Mouse (Mus musculus) thymus, postnatal 36 days (tissue): ENCODE data around the gene Ccdc177.
"Not testable (repeated sequence)": the region's sequence is repeated elsewhere in the genome, so short reads cannot be mapped to it uniquely, and the experiment has no call there.

Experiments used
- DNase-seq, 2 experiments: peaks; one replicate each; pipeline ENCODE4 v3.0.0; 2022; ENCODE audit warnings: mixed read lengths in 2 of 2

Ccdc177 gene

GRCm38 (mm10) chr12:80760396-80760801 is at the start of gene Ccdc177:
Gene Ccdc177 (minus strand): TSS chr12:80760687.
- DNase-seq: peak; percentile 75 to 76

DNA sequence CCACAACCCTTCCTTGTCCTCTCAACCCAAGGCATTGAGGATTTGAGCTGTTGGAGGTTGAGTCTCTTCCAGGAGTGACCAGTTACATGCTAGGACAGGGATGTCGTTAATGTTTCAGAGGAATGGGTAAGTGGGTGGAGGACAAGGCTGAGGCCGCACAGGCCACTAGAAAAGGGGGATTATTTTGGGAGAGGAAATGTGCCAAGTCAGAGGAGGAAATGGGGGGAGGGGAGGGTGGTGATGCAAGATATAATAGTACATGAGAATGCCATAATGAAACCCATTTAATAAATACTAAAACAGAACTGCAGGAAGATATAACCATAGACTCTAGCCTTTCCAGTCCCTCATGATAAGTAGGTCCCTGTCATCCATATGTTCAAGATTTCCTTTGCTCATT is 49.5 kb upstream of the Ccdc177 start:
- no peak for DNase-seq

- no peak for DNase-seq
These were observed 47.1 kb upstream of the Ccdc177 start for GRCm38 (mm10) chr12:80807451-80808085.

GRCm38 (mm10) chr12:80804861-80805428 is 44.5 kb upstream of the Ccdc177 start:
- DNase-seq: no peak

- DNase-seq: no peak
These were observed 43.4 kb upstream of the Ccdc177 start for GRCm38 (mm10) chr12:80803924-80804323.

- DNase-seq: no peak
These were observed 41.0 kb upstream of the Ccdc177 start for GRCm38 (mm10) chr12:80801443-80801842.

DNA sequence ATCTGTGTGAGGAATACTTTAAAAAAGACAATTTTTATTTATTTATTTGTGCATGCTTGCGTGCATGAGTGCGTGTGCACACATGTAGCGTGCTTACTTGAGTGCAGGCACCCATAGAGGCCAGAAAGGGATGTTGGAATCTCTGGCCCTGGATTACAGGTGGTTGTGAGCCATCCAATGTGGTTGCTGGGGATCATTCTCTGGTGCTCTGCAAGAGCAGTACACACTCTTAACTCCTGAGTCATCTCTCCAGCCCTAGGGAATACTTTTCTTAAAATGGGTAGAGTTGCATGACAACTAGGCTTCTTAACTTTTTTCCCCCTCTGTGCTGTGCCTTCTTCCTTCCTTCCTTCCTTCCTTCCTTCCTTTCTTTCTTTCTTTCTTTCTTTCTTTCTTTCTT is 39.7 kb upstream of the Ccdc177 start:
- DNase-seq: no peak

- DNase-seq: no peak
These were observed 37.8 kb upstream of the Ccdc177 start for GRCm38 (mm10) chr12:80798271-80798670.

DNA sequence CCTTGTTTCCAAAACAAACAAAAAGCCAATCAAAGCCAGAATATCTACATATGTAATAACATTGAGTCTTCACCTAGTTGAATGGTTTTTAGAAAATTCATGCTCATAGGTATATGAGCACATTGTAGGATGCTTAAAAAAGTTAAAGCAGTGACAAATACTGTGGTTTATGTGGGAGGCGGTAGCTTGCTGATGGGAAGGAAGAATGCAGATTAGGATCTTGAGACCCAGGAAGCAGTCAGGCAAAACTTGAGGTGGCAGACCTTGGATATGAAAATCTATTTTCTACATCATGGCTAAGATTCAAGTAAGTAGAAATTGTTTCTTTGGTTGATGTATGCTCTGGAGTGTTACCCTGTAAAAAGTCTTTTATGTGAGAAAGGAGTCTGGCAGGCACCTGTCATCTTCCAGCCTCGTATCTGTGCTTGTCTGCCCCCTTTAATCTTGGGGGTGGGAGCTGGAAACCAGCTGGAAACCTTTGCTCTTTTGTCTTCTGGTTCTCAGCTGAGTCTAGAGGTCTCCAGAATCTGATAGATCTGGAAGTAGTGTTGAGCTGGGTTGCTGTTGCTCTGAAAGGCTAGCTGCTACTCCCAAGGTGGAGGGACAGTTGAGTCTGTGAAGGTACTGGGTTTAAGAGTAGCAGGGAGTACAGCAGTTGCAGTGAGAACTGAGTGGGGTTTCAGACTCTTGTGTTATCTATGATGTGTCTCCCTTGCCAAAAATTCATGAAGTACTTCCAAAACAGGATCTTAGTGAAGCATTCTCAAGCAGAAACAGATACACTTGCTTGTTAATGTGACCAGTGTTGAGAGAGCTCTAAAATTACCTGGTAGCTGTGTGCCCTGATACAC is 34.7 kb upstream of the Ccdc177 start:
- peak; percentile 31 to 52 for DNase-seq

- DNase-seq: no peak
These were observed 34.0 kb upstream of the Ccdc177 start for GRCm38 (mm10) chr12:80794522-80794921.

DNA sequence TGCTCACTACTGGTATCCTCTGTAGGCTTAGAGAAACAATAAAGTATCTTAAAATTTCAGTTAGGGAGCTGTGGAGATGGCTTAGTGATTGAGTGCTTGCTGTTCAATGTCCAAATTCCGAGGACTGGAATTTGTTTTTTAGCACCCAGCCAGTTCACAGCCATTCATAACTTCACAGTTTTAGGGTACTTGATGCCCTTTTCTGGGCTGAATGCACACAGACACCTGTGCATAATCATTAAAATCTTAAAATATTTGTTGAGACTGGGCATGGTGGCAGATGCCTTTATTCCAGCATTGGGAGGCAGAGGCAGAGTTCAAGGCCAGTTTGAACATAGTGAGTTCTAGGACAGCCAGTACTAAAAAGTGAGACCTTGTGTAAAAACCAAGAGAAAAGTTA is 33.0 kb upstream of the Ccdc177 start:
- DNase-seq: no peak

GRCm38 (mm10) chr12:80792867-80793266 is 32.4 kb upstream of the Ccdc177 start:
- DNase-seq: peak; percentile 68 to 74

- no peak for DNase-seq
These were observed 31.3 kb upstream of the Ccdc177 start for GRCm38 (mm10) chr12:80791571-80792444.

GRCm38 (mm10) chr12:80790700-80791570 is 30.4 kb upstream of the Ccdc177 start:
- peak; percentile 60 to 68 for DNase-seq

DNA sequence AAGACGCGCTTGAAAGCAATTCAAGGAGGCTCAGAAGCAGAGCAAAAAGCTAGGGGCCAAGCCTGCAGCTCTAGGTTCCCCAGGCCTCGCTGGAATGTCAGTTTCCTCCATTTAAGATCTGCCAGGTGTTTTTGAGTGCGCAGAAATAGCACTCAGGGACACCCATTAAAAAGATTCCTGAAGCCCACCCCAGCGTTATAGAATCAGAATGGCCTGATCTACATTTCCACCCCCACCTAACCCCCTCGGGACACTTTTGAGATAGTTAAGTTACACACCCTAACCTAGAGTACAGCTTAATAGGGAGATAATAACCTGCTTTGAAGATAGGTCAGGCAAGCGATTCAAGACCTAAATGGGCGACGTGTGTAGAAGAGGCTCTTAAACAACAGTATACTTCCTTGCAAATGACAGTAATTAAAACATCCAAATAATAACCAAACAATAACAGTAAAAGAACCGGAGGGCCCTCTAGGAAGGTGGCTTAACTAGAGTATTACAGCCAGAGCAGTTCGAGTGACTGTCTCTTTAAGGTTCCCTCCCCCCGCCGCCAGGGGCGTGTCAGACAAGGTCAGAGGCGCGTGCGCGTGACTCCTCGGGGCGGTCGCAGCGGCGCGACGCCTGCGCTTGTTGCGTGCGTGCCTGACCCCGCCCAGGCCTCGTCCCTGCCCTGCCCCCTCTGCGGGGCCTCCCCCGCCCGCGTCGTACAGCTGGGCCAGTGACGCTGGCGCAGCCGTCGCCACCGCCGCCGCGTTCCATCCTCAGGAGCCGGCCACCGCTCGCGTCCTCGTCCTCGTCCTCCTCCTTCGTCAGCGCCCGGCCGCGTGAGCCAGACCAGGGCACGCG is 29.6 kb upstream of the Ccdc177 start, which contains the start of gene Susd6:
Gene Susd6, plus strand, starts transcription at position 662 of the 846 bp plus-strand sequence.
- peak; percentile 99 for DNase-seq

- not testable (repeated sequence) for DNase-seq
These were observed 28.8 kb upstream of the Ccdc177 start for GRCm38 (mm10) chr12:80789276-80789675.

- DNase-seq: no peak
These were observed 27.7 kb upstream of the Ccdc177 start for GRCm38 (mm10) chr12:80788188-80788587.

DNA sequence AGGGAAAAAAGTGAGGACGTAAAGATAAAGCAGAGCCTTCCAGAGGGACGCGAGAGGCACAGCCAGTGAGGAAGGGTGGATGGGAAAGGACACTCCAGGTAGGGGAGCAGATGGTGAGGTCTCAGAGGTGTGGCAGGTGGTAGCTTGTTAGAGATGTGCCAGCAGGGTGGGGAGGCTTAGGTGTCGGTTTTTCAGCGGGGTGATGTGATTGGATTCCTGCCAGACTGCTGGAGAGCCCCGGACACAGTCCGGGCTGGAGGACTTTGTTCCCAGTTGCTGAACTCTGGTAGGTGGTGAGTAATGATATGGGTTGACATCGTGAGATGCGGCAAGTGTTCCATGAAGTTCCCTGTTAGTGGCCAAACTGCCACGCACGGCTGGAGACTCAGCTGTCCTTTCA is 27.1 kb upstream of the Ccdc177 start:
- no peak for DNase-seq

DNA sequence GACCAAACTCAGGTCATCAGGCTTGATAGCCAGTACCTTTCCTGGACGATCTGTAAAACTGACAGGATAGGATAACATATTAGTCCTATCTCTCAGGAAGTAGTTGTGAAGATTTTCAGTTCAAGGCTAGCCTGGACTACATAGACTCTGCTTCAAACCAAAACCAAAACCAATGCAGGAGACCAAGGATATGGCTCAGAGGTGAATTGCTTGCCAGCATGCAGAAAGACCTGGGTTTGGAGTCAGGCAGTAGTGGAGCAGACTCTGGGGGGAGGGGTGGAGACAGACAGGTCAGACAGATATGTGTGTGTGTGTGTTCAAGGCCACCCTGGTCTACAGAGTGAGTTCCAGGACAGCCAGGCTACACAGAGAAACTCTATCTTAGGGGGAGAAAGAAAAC is 26.1 kb upstream of the Ccdc177 start:
- no peak for DNase-seq

- no peak for DNase-seq
These were observed 25.1 kb upstream of the Ccdc177 start for GRCm38 (mm10) chr12:80785597-80785996.

DNA sequence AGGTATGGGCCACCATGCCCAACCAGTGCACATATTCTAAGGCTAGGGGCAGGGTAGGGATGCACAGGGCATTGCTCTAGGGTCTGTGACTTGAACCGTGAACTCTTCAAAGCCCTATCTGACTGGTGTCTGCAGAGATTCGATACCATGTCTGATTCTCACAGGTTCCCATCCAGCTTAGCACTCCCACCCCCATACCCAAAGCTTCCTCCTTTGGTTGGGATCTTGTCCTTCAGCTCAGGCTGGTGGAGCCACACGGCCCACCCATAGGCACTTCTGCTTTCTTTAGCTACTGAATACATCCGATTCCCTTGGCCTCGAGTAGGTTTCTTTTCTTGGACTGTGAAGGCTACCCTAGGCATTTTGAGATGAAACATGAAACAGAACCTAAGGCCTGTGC is 24.5 kb upstream of the Ccdc177 start:
- no peak for DNase-seq
